Mouse (Mus musculus) limb, embryonic 10.5 days (tissue): ENCODE data around the gene Mrpl14. TPM values are rescaled to one million over a fixed set of nuclear protein-coding genes. Genes with fewer than 3 reads are reported as not detected.

ENCODE experiments used
- polyA plus RNA-seq: library from polyadenylated mRNA; unstranded; fragments of >200 nt; fragmentation: Nextera tagmentation; extraction: Ambion mirVana; gene quantifications from 2 replicates; pipeline ENCODE4 v1.2.1, GENCODE M21; 2016

Mrpl14 gene
- polyA plus RNA-seq, 1 experiment from 2014 or later, result 160 TPM

Other genes with a start within 250 kb of the Mrpl14 start
- 0.33 and 1.1 TPM in 2 replicates for gene Spats1, start 210.9 kb upstream of the Mrpl14 start, polyA plus RNA-seq
- 32.2 and 34.9 TPM in 2 replicates for gene Aars2, start 179.5 kb upstream of the Mrpl14 start, polyA plus RNA-seq
- gene Tcte1, start 162.9 kb upstream of the Mrpl14 start, polyA plus RNA-seq, result 1.4 and 1.5 TPM in 2 replicates
- gene Tmem151b, start 136.6 kb upstream of the Mrpl14 start, polyA plus RNA-seq, result 4.1 and 6.8 TPM in 2 replicates
- gene Nfkbie, start 130.6 kb upstream of the Mrpl14 start, polyA plus RNA-seq, result 5.1 and 5.2 TPM in 2 replicates
- gene Slc35b2, start 122.4 kb upstream of the Mrpl14 start, polyA plus RNA-seq, result 102 and 105 TPM in 2 replicates
- 2,007 and 2,405 TPM in 2 replicates for gene Hsp90ab1, start 113.1 kb upstream of the Mrpl14 start, polyA plus RNA-seq
- 40.3 and 41.6 TPM in 2 replicates for gene Slc29a1, start 86.7 kb upstream of the Mrpl14 start, polyA plus RNA-seq
- gene Mymx, start 84.2 kb upstream of the Mrpl14 start, polyA plus RNA-seq, result 1.2 TPM in 1 of 2 replicates, not detected in the other
- 0.59 and 0.98 TPM in 2 replicates for gene Capn11, start 27.0 kb upstream of the Mrpl14 start, polyA plus RNA-seq
- gene Tmem63b, start 583 bp downstream of the Mrpl14 start, polyA plus RNA-seq, result 35.5 and 36.1 TPM in 2 replicates
- gene 1600014C23Rik, start 47.5 kb downstream of the Mrpl14 start, polyA plus RNA-seq, result 0.33 TPM in 1 of 2 replicates, not detected in the other